Mouse (Mus musculus) spleen, adult 2 months (tissue): ENCODE results near the gene Ccn1.

Source experiments
- CTCF ChIP-seq: fragments of 200-500 bp; IDR thresholded peaks from 2 replicates; pipeline ENCODE4 v1.5.1; 2011; ENCODE audit warnings: mild to moderate bottlenecking, inconsistent platforms; ENCODE audit not compliant: insufficient read depth, insufficient read length, insufficient replicate concordance; ENCODE audit errors: extremely low read depth
- POLR2A ChIP-seq: fragments of 200-500 bp; IDR thresholded peaks from 2 replicates; pipeline ENCODE4 v1.6.1; 2011; ENCODE audit warnings: low read depth, low read length, inconsistent platforms

DNA sequence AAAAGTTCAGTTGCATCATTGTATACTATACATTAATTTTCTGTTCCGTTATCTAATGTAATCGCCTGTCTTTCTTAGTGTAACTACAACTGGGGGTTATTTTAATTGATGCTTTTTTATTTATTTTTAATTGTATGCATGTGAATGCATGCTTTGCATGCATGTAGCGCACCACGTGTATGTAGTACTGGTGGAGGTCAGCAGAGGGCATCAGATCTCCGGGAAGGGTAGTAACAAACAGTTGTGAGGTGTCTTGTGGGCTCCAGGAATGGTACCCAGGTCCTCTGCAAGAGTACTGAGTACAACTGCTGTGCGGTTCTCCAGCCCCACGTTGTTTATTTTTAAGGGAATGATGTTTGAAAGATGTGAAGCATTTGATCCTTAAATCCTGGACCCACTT is 50.7 kb downstream of the Ccn1 start:
- TF ChIP-seq POLR2A, result no peak
- TF ChIP-seq CTCF, result no peak
